ENCODE assay signal across 8 mouse cellular contexts in the genomic region with DNA sequence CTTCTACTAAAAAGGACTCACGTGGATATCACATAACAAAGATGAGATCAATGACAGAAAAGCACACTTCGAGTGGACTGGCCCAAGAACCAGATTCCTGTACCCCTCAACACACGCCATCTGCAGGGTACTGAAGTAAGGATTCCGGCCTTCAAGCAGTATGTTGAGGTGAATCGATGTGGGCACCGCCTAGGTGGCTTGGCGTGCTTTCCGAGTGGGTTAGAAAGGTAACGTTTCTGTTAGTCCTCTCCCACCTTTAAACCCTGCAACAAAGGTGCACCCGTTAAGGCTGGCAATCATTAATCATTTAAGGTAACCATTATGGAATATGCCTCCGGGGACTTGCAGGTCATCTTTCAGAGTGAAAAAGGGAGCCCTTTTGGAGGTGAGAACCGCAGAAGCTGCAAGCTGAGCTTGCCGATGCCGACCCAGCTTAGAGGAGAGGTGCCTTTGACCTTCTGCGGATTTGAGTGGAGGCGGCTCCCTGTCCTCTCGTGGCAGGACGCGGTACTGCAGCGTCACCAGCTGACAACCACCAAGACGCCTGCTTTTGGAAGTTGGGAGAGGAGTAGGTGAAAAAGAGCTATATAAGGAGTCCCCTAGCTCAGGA. TPM values are rescaled to one million over a fixed set of nuclear protein-coding genes. Genes with fewer than 3 reads are reported as not detected.
DNase-seq lines count a peak whose midpoint lies in the region; ATAC-seq and TF ChIP-seq lines count a peak whose summit lies in the region.

No protein-coding gene starts in this region.

- no peak overlapping the region for H3K9ac ChIP-seq in embryonic facial prominence, embryonic 15.5 days
- H3K9ac ChIP-seq in limb, embryonic 15.5 days, result no peak overlapping the region
- H3K9ac ChIP-seq in midbrain, postnatal 0 days (replicated peaks; ENCODE audit: low read length, poor library complexity, severe bottlenecking), result no peak overlapping the region

- TF ChIP-seq POLR2A in bone marrow, adult 2 months (IDR thresholded peaks at IDR 0.05; ENCODE audit: borderline replicate concordance, control insufficient read depth, low read depth, low read length), result 0 out of 2 replicates have a peak, but pooled peaks have one; percentile 12

- peak; percentile 83 to 84 for DNase-seq in B cell, adult 2 months
- peak; percentile 78 for DNase-seq in heart, adult 8-10 months (ENCODE audit: low spot score)
- DNase-seq in kidney, adult 8-10 months, result peak; percentile 84 to 91
- peak; percentile 73 for DNase-seq in midbrain, postnatal 0 days (ENCODE audit: low spot score)
- DNase-seq in spleen, postnatal 14 days (ENCODE audit: low spot score in 2 of 2), result peak; percentile 65 to 79

- peak; percentile 84 for TF ChIP-seq CTCF in bone marrow, adult 2 months (IDR thresholded peaks at IDR 0.05; ENCODE audit: control insufficient read depth, insufficient read depth, low read length)
- peak; percentile 84 for TF ChIP-seq CTCF in midbrain, postnatal 0 days (IDR thresholded peaks at IDR 0.05)

- peak overlapping the region; percentile 54 for H3K4me2 ChIP-seq in embryonic facial prominence, embryonic 15.5 days (replicated peaks)
- peak overlapping the region; percentile 34; the same call in 1 of the 2 replicates for H3K4me2 ChIP-seq in limb, embryonic 15.5 days
- peak overlapping the region; percentile 32 for H3K4me2 ChIP-seq in midbrain, postnatal 0 days (ENCODE audit: low read depth, low read length, poor library complexity, severe bottlenecking)

- no peaks in the 10 kb centered on the region for H3K27me3 ChIP-seq in embryonic facial prominence, embryonic 15.5 days
- no peaks in the 10 kb centered on the region for H3K27me3 ChIP-seq in limb, embryonic 15.5 days
- no peaks in the 10 kb centered on the region; the same call in 1 of the 2 replicates for H3K27me3 ChIP-seq in midbrain, postnatal 0 days (ENCODE audit: insufficient read depth, low read length)

- ATAC-seq in embryonic facial prominence, embryonic 15.5 days (ENCODE audit: insufficient number of reproducible peaks, low FRiP score, low TSS enrichment, low read depth), result no peak
- 0 out of 2 replicates have a peak, but pooled peaks have one; percentile 13 for ATAC-seq in limb, embryonic 15.5 days (ENCODE audit: insufficient number of reproducible peaks, low FRiP score, low TSS enrichment, low read depth)
- no peak for ATAC-seq in midbrain, postnatal 0 days (ENCODE audit: low FRiP score)

- H3K4me1 ChIP-seq in bone marrow, adult 2 months (ENCODE audit: control insufficient read depth, insufficient read depth, low read length), result peaks cover 1% of the 10 kb centered on the region; the same call in 1 of the 2 replicates
- peaks cover 13% of the 10 kb centered on the region for H3K4me1 ChIP-seq in embryonic facial prominence, embryonic 15.5 days
- peaks cover 17% of the 10 kb centered on the region for H3K4me1 ChIP-seq in limb, embryonic 15.5 days
- 0 out of 2 replicates have a peak, but pooled peaks cover 6% of the 10 kb centered on the region for H3K4me1 ChIP-seq in midbrain, postnatal 0 days (ENCODE audit: insufficient read depth, low read length)

- 16% methylated on average over 21 of the region's 21 CpGs for WGBS in bone marrow, adult 2 months
- 18% methylated on average over 21 of the region's 21 CpGs for WGBS in embryonic facial prominence, embryonic 15.5 days
- WGBS in limb, embryonic 15.5 days, result 18% methylated on average over 21 of the region's 21 CpGs
- 21% methylated on average over 21 of the region's 21 CpGs for WGBS in midbrain, postnatal 0 days

- H3K36me3 ChIP-seq in embryonic facial prominence, embryonic 15.5 days, result no peaks in the 10 kb centered on the region
- no peaks in the 10 kb centered on the region for H3K36me3 ChIP-seq in limb, embryonic 15.5 days
- no peaks in the 10 kb centered on the region for H3K36me3 ChIP-seq in midbrain, postnatal 0 days (ENCODE audit: insufficient read depth, low read length)

- no peak overlapping the region for H3K27ac ChIP-seq in bone marrow, adult 2 months (ENCODE audit: control insufficient read depth, insufficient read depth, low read depth, low read length, poor library complexity)
- H3K27ac ChIP-seq in embryonic facial prominence, embryonic 15.5 days (replicated peaks), result no peak overlapping the region
- H3K27ac ChIP-seq in limb, embryonic 15.5 days, result no peak overlapping the region
- H3K27ac ChIP-seq in midbrain, postnatal 0 days (ENCODE audit: low read depth, low read length), result no peak overlapping the region

- H3K9me3 ChIP-seq in embryonic facial prominence, embryonic 15.5 days (replicated peaks), result no peaks in the 10 kb centered on the region
- no peaks in the 10 kb centered on the region for H3K9me3 ChIP-seq in limb, embryonic 15.5 days
- no peaks in the 10 kb centered on the region for H3K9me3 ChIP-seq in midbrain, postnatal 0 days (ENCODE audit: low read length)

- no peak overlapping the region for H3K4me3 ChIP-seq in bone marrow, adult 2 months (replicated peaks; ENCODE audit: control insufficient read depth, low read depth, low read length)
- H3K4me3 ChIP-seq in embryonic facial prominence, embryonic 15.5 days (replicated peaks), result peak overlapping the region; percentile 16
- no peak overlapping the region for H3K4me3 ChIP-seq in limb, embryonic 15.5 days
- 0 out of 2 replicates have a peak overlapping the region, but pooled peaks have one; percentile 8 for H3K4me3 ChIP-seq in midbrain, postnatal 0 days (ENCODE audit: low read depth, low read length)

RNA-seq across cellular contexts. Expression of gene Dusp16, which starts 1.6 kb away (rescaled TPM):
- polyA plus RNA-seq in bone marrow, adult 2 months (2011; ENCODE audit: insufficient read depth, insufficient read length, low replicate concordance, missing spikeins), result 2.7 and 11.2 TPM in 2 replicates
- 19.6 and 20.3 TPM in 2 replicates for polyA plus RNA-seq in embryonic facial prominence, embryonic 15.5 days (2015; fragmentation: Nextera tagmentation; extraction: Ambion mirVana)
- 10 to 100 TPM; 17.9 to 28.5 (median 22.5) TPM for total RNA-seq in heart, adult 8-10 months (2022)
- polyA plus RNA-seq in limb, embryonic 15.5 days (2015; fragmentation: Nextera tagmentation; extraction: Ambion mirVana), result 21.5 and 22.6 TPM in 2 replicates
- total RNA-seq in midbrain, postnatal 0 days (2014; rRNA removed), result 3.9 and 6.6 TPM in 2 replicates
- polyA plus RNA-seq in midbrain, postnatal 0 days (2015; fragmentation: Nextera tagmentation; extraction: Ambion mirVana), result 2.8 and 3.2 TPM in 2 replicates

RNA-seq across cellular contexts. Expression of gene Crebl2, which starts 35.9 kb away (rescaled TPM):
- polyA plus RNA-seq in bone marrow, adult 2 months (2011; ENCODE audit: insufficient read depth, insufficient read length, low replicate concordance, missing spikeins), result 4.2 and 8.3 TPM in 2 replicates
- 3.4 TPM in 2 replicates for polyA plus RNA-seq in embryonic facial prominence, embryonic 15.5 days (2015; fragmentation: Nextera tagmentation; extraction: Ambion mirVana)
- 10 to 100 TPM; 14.6 to 20.1 (median 17.0) TPM for total RNA-seq in heart, adult 8-10 months (2022)
- polyA plus RNA-seq in limb, embryonic 15.5 days (2015; fragmentation: Nextera tagmentation; extraction: Ambion mirVana), result 3.3 and 3.9 TPM in 2 replicates
- 7.0 and 10.0 TPM in 2 replicates for total RNA-seq in midbrain, postnatal 0 days (2014; rRNA removed)
- 2.6 and 3.5 TPM in 2 replicates for polyA plus RNA-seq in midbrain, postnatal 0 days (2015; fragmentation: Nextera tagmentation; extraction: Ambion mirVana)

Comparison
In these comparisons a context has a peak if more than half of its experiments do, and no peak if none do; other contexts are left out.
1. H3K4me3 ChIP-seq: peak in embryonic facial prominence, embryonic 15.5 days (single experiment) and midbrain, postnatal 0 days (single experiment); none in bone marrow, adult 2 months (single experiment) and limb, embryonic 15.5 days (single experiment).
2. Peak in every context shown above with its lines, with median percentiles within 50 percentile points of each other: DNase-seq and H3K4me2 ChIP-seq.